Mouse (Mus musculus) MEL (cell line): ENCODE data around the gene Atrn. TPM values are rescaled to one million over a fixed set of nuclear protein-coding genes. Genes with fewer than 3 reads are reported as not detected.

Experiments used
- DNase-seq: peaks from one replicate; pipeline ENCODE4 v3.0.0; 2011; ENCODE audit warnings: low read depth, low spot score
- H3K27ac ChIP-seq: 2 replicates; pipeline ENCODE4 v1.5.1; 2012; ENCODE audit warnings: low read depth, mild to moderate bottlenecking, control low read depth, low read length, moderate library complexity; ENCODE audit not compliant: control insufficient read depth
- H3K27me3 ChIP-seq, 2 experiments: fragments of 150-350 bp in 1 of 2; sonication (generic) in 1 of 2; 2 replicates each; pipeline ENCODE4 v1.6.1; 2012; ENCODE audit warnings: low read length in 2 of 2, mild to moderate bottlenecking in 2 of 2, improper control_type of control experiment in 1 of 2, moderate library complexity in 1 of 2; ENCODE audit not compliant: insufficient read depth in 2 of 2, control insufficient read depth in 1 of 2
- H3K36me3 ChIP-seq, 2 experiments: 2 replicates each; pipeline ENCODE4 v1.6.1; 2012 to 2014; ENCODE audit warnings: low read length in 2 of 2, improper control_type of control experiment in 1 of 2, inconsistent platforms in 1 of 2, mild to moderate bottlenecking in 1 of 2; ENCODE audit not compliant: insufficient read depth in 2 of 2, control insufficient read depth in 1 of 2
- H3K4me1 ChIP-seq, 2 experiments: fragments of 150-350 bp in 1 of 2; sonication (generic) in 1 of 2; 2 replicates each; pipeline ENCODE4 v1.6.1; 2012; ENCODE audit warnings: low read length in 2 of 2, improper control_type of control experiment in 1 of 2, mild to moderate bottlenecking in 1 of 2; ENCODE audit not compliant: insufficient read depth in 2 of 2, control insufficient read depth in 1 of 2
- H3K4me3 ChIP-seq, 2 experiments: fragments of 150-350 bp in 1 of 2; sonication (generic) in 1 of 2; 2 replicates each; pipeline ENCODE4 v1.5.1; 2012; ENCODE audit warnings: low read depth in 2 of 2, low read length in 2 of 2, mild to moderate bottlenecking in 2 of 2, moderate library complexity in 2 of 2, control low read depth in 1 of 2, improper control_type of control experiment in 1 of 2; ENCODE audit not compliant: control insufficient read depth in 1 of 2, insufficient read depth in 1 of 2
- H3K79me2 ChIP-seq: 2 replicates; pipeline ENCODE4 v1.6.1; 2012; ENCODE audit warnings: mild to moderate bottlenecking, low read length, moderate library complexity; ENCODE audit not compliant: control insufficient read depth, poor library complexity, insufficient read depth
- H3K9ac ChIP-seq: 2 replicates; pipeline ENCODE4 v1.6.1; 2012; ENCODE audit warnings: low read depth, mild to moderate bottlenecking, control low read depth, low read length, moderate library complexity; ENCODE audit not compliant: control insufficient read depth, poor library complexity, severe bottlenecking
- H3K9me3 ChIP-seq: fragments of 150-350 bp; sonication (generic); replicated peaks from 2 replicates; pipeline ENCODE4 v1.6.1; 2012; ENCODE audit warnings: mild to moderate bottlenecking, low read length, improper control_type of control experiment, moderate library complexity; ENCODE audit not compliant: insufficient read depth
- BHLHE40 ChIP-seq: IDR thresholded peaks from 2 replicates; pipeline ENCODE4 v1.6.1; 2012; ENCODE audit warnings: low read depth, mild to moderate bottlenecking, inconsistent platforms, low read length, improper control_type of control experiment, borderline replicate concordance
- CHD1 ChIP-seq: IDR thresholded peaks from 2 replicates; pipeline ENCODE4 v1.6.1; 2012; ENCODE audit warnings: low read depth, mild to moderate bottlenecking, inconsistent platforms, low read length, improper control_type of control experiment
- E2F4 ChIP-seq: IDR thresholded peaks from 2 replicates; pipeline ENCODE4 v1.6.1; 2011; ENCODE audit warnings: low read depth, low read length, improper control_type of control experiment, borderline replicate concordance
- ELF1 ChIP-seq: IDR thresholded peaks from 2 replicates; pipeline ENCODE4 v1.6.1; 2014; ENCODE audit warnings: low read depth, mild to moderate bottlenecking, inconsistent platforms, low read length, improper control_type of control experiment, moderate library complexity
- HCFC1 ChIP-seq: IDR thresholded peaks from 2 replicates; pipeline ENCODE4 v1.6.1; 2012; ENCODE audit warnings: low read depth, mild to moderate bottlenecking, inconsistent platforms, low read length, improper control_type of control experiment, moderate library complexity
- KAT2A ChIP-seq: conservative IDR thresholded peaks from 2 replicates; pipeline ENCODE4 v1.6.1; 2012; ENCODE audit warnings: low read depth, low read length, improper control_type of control experiment, inconsistent platforms
- MEF2A ChIP-seq: IDR thresholded peaks from 2 replicates; pipeline ENCODE4 v1.6.1; 2014; ENCODE audit warnings: low read depth, mild to moderate bottlenecking, inconsistent platforms, low read length, improper control_type of control experiment; ENCODE audit not compliant: poor library complexity, insufficient replicate concordance, severe bottlenecking; ENCODE audit errors: extremely low read depth
- MXI1 ChIP-seq: IDR thresholded peaks from 2 replicates; pipeline ENCODE4 v1.6.1; 2011; ENCODE audit warnings: mild to moderate bottlenecking, low read depth, low read length, improper control_type of control experiment
- NELFE ChIP-seq: IDR thresholded peaks from 2 replicates; pipeline ENCODE4 v1.6.1; 2011; ENCODE audit warnings: low read depth, low read length, improper control_type of control experiment
- NRF1 ChIP-seq: IDR thresholded peaks from 2 replicates; pipeline ENCODE4 v1.6.1; 2014; ENCODE audit warnings: low read depth, mild to moderate bottlenecking, inconsistent platforms, low read length, improper control_type of control experiment, moderate library complexity; ENCODE audit not compliant: poor library complexity, insufficient read depth, severe bottlenecking
- POLR2AphosphoS2 ChIP-seq: IDR thresholded peaks from 2 replicates; pipeline ENCODE4 v1.6.1; 2011; ENCODE audit warnings: low read length, improper control_type of control experiment
- POLR2AphosphoS5 ChIP-seq: IDR thresholded peaks from 2 replicates; pipeline ENCODE4 v1.6.1; 2012; ENCODE audit warnings: low read depth, borderline replicate concordance, mild to moderate bottlenecking, inconsistent platforms, low read length, moderate library complexity, mixed read lengths
- RCOR1 ChIP-seq: IDR thresholded peaks from 2 replicates; pipeline ENCODE4 v1.6.1; 2012; ENCODE audit warnings: low read depth, mild to moderate bottlenecking, inconsistent platforms, low read length, improper control_type of control experiment
- SMC3 ChIP-seq: IDR thresholded peaks from 2 replicates; pipeline ENCODE4 v1.6.1; 2011; ENCODE audit warnings: low read depth, low read length, improper control_type of control experiment
- TBP ChIP-seq: IDR thresholded peaks from 2 replicates; pipeline ENCODE4 v1.8.0; 2011; ENCODE audit warnings: low read depth, low read length, improper control_type of control experiment
- TCF12 ChIP-seq: IDR thresholded peaks from 2 replicates; pipeline ENCODE4 v1.6.1; 2014; ENCODE audit warnings: low read depth, mild to moderate bottlenecking, inconsistent platforms, low read length, improper control_type of control experiment, moderate library complexity
- UBTF ChIP-seq: IDR thresholded peaks from 2 replicates; pipeline ENCODE4 v1.6.1; 2012; ENCODE audit warnings: low read depth, mild to moderate bottlenecking, inconsistent platforms, low read length, improper control_type of control experiment, moderate library complexity, borderline replicate concordance; ENCODE audit not compliant: insufficient read depth
- USF1 ChIP-seq: IDR thresholded peaks from 2 replicates; pipeline ENCODE4 v1.6.1; 2014; ENCODE audit warnings: low read depth, mild to moderate bottlenecking, inconsistent platforms, low read length, improper control_type of control experiment, moderate library complexity
- USF2 ChIP-seq, 2 experiments: IDR thresholded peaks; 2 replicates each; pipeline ENCODE4 v1.6.1; 2011 to 2012; ENCODE audit warnings: improper control_type of control experiment in 2 of 2, low read length in 2 of 2, borderline replicate concordance in 1 of 2, inconsistent platforms in 1 of 2, low read depth in 1 of 2, mild to moderate bottlenecking in 1 of 2; ENCODE audit not compliant: insufficient read depth in 1 of 2
- ZC3H11A ChIP-seq: IDR thresholded peaks from 2 replicates; pipeline ENCODE4 v1.6.1; 2012; ENCODE audit warnings: low read depth, mild to moderate bottlenecking, inconsistent platforms, low read length, improper control_type of control experiment
- ZKSCAN1 ChIP-seq: IDR thresholded peaks from 2 replicates; pipeline ENCODE4 v1.6.1; 2012; ENCODE audit warnings: low read depth, mild to moderate bottlenecking, inconsistent platforms, low read length, improper control_type of control experiment, moderate library complexity
- ZMIZ1 ChIP-seq: IDR thresholded peaks from 2 replicates; pipeline ENCODE4 v1.6.1; 2012; ENCODE audit warnings: low read depth, mild to moderate bottlenecking, inconsistent platforms, low read length, improper control_type of control experiment, moderate library complexity
- ZNF384 ChIP-seq: IDR thresholded peaks from 2 replicates; pipeline ENCODE4 v1.6.1; 2012; ENCODE audit warnings: low read depth, mild to moderate bottlenecking, inconsistent platforms, low read length, improper control_type of control experiment
- polyA plus RNA-seq, 2 experiments: library from polyadenylated mRNA; stranded (reverse) in 1 of 2; unstranded in 1 of 2; fragments of >175 nt in 1 of 2; fragments of >200 nt in 1 of 2; gene quantifications; 2 replicates each; pipeline versions ENCODE4 v1.2.1 to v1.2.4; 2012; ENCODE audit warnings: low replicate concordance in 2 of 2, low read depth in 1 of 2; ENCODE audit not compliant: insufficient read length in 2 of 2, insufficient read depth in 1 of 2, missing spikeins in 1 of 2
- total RNA-seq: library from RNA; depleted of rRNA; stranded (reverse); fragments of 300-350 nt; gene quantifications from 2 replicates; pipeline ENCODE4 v1.2.3, GENCODE M21; 2012

Atrn gene
- total and polyA plus RNA-seq, 3 experiments, result 6.3 to 28.2 (median 9.2) TPM

DNA sequence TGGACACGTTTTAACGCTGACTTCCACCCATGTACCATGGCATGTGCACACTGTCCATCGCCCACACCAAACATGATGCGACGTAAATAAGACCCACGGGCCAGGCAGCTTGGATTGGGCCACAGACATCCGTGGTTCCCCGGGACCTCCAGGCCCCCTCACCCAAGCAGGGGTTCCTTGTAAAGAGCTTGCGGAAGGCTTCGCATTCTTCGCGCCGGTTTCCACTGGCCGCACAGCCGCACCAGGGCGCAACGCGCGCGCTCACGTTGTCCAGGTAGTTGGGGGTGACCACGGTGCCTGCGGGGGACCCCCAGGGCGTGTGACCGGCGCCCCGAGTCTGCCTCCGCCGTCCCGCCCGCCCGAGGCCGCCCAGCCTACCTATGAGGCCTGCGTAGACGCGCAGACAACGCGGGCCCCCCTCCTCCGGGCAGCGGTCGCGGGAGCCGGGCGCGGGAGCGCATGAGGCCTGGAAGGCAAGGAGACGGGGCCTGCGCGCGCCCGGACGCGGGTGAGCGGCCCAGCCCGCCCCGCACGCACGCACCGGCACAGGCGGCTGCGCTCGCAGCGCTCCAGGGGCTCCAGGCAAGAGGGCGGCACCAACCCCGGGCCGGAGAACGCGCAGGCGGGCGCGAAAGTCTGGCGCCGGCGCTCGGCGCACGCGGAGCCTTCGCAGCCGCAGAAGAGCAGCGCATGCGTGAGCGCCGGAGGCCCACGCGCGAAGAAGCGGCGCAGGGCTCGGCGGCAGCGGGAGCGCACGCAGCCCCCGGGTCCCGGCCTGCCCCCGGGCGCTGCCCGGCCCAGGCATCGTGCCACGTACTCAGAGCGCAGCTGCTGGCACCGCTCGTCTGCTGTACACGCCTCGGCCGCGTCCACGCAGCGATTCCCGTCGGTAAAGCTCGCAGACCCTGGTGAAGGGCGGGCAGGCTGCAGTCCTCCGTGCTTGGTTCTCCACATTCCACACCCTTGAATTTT is 134.8 kb downstream of the Atrn start:
- Histone ChIP-seq H3K27ac (no peak overlapping the region), H3K27me3 (no peaks in the 10 kb centered on the region), H3K36me3 (peaks cover 0 to 11% of the 10 kb centered on the region in 2 experiments; a peak in 2 of 4 replicates), H3K79me2 (no peaks in the 10 kb centered on the region), H3K9me3 (no peaks in the 10 kb centered on the region), H3K9ac (no peak overlapping the region), H3K4me1 (peaks cover 6 to 13% of the 10 kb centered on the region in 2 experiments), H3K4me3 (no peak overlapping the region)
- DNase-seq, result no peak
- TF ChIP-seq CHD1, result no peak
- no peak for TF ChIP-seq HCFC1
- TF ChIP-seq POLR2AphosphoS2, result no peak
- no peak for TF ChIP-seq ZMIZ1
- no peak for TF ChIP-seq NELFE
- TF ChIP-seq BHLHE40, result no peak
- no peak for TF ChIP-seq NRF1
- no peak for TF ChIP-seq TBP
- no peak for TF ChIP-seq RCOR1
- no peak for TF ChIP-seq ZKSCAN1
- TF ChIP-seq ZC3H11A, result no peak
- no peak for TF ChIP-seq MEF2A
- TF ChIP-seq KAT2A, result no peak
- no peak for TF ChIP-seq ZNF384
- TF ChIP-seq POLR2AphosphoS5, result no peak
- no peak for TF ChIP-seq SMC3

GRCm38 (mm10) chr2:131042988-131043387 is 136.7 kb downstream of the Atrn start, which contains the start of gene Gfra4:
Gfra4 (minus strand) TSS chr2:131043088.
- Histone ChIP-seq H3K4me3 (no peak within 1 kb of the TSS), H3K36me3 (peaks cover 0 to 13% of the 10 kb centered on the region in 2 experiments; a peak in 2 of 4 replicates), H3K79me2 (no peaks in the 10 kb centered on the region), H3K9ac (no peak within 1 kb of the TSS), H3K9me3 (no peaks in the 10 kb centered on the region), H3K27me3 (no peaks in the 10 kb centered on the region), H3K27ac (no peak within 1 kb of the TSS), H3K4me1 (peaks cover 11 to 13% of the 10 kb centered on the region in 2 experiments)
- TF ChIP-seq TCF12 (no peak), USF2 (IDR thresholded peaks at IDR 0.05; ENCODE audit: borderline replicate concordance in 1 of 2, insufficient read depth in 1 of 2, low read depth in 1 of 2, low read length in 2 of 2) (no peak), KAT2A (no peak), E2F4 (no peak), UBTF (no peak), CHD1 (no peak), SMC3 (no peak), ELF1 (no peak), MEF2A (no peak), MXI1 (no peak), ZC3H11A (no peak), USF1 (no peak)
- no peak for DNase-seq
